Mouse (Mus musculus): ENCODE results near the gene A2ml1. TPM values are rescaled to one million over a fixed set of nuclear protein-coding genes. Genes with fewer than 3 reads are reported as not detected.

A2ml1 gene
- total RNA-seq, 2 experiments from 2014 or later = not detected

DNA sequence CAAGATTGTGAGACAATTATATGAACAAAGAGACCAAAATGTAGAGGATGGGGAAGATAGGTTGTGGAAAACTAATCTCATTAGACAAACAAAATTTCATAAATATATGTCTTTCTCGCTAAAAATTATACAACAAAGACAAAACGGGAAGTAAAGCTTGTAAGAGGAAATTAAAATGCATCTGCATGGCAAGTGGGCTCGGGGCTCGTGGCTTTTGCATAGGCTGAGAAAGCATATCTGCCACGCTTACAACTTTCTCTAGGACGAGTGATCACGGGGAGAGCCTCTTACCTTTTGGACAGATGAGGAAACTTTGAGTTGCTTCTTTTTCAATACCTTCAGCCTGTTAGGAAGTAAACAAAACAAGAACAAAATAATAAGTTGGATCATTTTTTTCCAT lies 27.4 kb downstream of the A2ml1 start:
- DNase-seq (ENCODE audit: low spot score in 2 of 2) = no peak

DNA sequence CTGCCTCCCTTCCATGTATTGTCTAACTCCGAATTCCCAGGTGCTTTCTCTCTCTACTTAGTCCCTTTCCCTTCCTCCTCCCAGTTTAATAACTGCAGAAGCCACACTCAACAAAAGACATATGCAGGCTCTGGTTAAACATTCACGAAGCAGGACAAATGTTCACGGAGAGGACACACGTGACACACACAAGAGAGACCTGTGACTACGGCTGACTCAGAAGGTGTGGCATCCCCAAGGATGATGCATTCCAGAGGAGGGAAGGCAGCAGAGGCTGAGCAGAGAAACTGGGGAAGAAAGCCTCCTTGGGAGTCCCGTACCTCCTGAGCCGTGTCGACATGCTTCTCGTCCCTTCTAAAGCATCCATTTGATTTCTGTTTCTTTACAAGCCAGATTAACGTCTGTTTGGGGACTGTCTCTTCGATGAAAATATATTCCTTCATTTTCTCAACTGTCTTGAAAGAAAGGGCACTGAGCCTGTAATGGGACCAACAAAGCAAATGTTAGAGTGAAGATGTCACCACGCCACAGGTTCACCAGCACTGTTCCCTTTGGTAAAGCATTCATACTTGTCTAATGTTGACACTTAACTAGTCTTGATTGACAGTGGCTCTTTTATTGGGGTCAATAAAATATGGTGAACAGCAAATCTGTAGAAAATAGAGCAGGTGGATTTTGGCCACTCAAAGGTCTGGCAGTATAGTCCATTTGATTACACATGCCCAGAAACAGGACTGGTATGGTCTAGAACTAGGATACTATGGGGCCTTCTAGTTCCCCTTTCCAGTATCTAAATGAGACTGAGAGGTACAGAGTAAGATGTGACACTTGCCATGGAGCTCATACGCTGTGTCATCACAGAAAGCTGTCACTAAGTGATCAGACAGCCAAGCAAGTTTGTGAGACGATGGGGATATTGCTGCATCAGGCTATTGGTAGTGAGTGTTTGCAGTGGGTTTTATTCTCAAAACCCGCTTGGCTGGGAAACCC lies 31.6 kb downstream of the A2ml1 start:
- DNase-seq (ENCODE audit: low spot score in 2 of 2) = no peak

DNA sequence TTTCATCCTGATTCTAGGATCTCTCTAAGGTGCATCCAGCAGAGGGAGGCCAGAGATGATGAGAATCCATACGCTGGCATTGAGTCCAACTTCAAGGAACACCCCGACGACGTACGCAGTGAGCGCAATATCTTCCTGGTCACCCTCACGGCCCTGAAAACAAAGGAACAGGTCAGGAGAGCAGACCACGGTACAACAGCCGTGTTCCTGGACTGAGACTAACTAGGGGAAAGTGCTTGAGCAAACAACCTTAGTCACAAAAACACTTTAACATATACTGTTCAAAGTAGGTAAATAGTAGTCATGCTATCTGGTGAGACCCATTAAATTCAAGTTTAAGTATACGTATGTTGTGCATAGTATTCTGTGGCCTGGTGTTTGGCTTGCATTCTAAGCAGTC lies 32.9 kb downstream of the A2ml1 start:
- DNase-seq (ENCODE audit: low spot score in 2 of 2) = no peak

DNA sequence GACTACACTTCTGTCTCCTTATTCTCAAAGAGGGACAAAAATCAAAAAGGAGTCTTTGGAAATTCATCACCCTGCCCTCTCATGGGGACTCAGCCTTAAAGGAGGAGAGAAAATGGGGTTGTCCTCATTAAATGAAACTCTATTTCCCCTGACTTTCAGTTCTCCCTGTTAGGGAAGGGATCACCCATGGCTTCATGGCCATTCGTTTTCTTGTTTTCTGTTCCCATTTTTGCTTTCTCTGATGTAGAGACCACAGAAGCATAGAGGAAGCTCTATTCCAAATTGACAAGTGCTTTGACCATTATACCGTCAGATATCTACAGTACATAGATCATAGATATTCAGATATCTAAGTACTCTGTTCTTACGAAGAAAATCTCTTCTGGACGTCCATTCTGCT lies 36.0 kb downstream of the A2ml1 start:
- DNase-seq (ENCODE audit: low spot score in 2 of 2) = no peak

GRCm38 (mm10) chr6:128543226-128543625 lies 38.2 kb downstream of the A2ml1 start:
- no peak for DNase-seq (ENCODE audit: low spot score in 2 of 2)

GRCm38 (mm10) chr6:128535250-128535649 lies 46.2 kb downstream of the A2ml1 start:
- DNase-seq (ENCODE audit: low spot score in 2 of 2) = no peak

- DNase-seq (ENCODE audit: low spot score in 2 of 2) = no peak
Measured at GRCm38 (mm10) chr6:128533296-128533695, 48.1 kb downstream of the A2ml1 start.

- DNase-seq (ENCODE audit: low spot score in 2 of 2) = no peak
Measured at GRCm38 (mm10) chr6:128532701-128533100, 48.7 kb downstream of the A2ml1 start.

DNA sequence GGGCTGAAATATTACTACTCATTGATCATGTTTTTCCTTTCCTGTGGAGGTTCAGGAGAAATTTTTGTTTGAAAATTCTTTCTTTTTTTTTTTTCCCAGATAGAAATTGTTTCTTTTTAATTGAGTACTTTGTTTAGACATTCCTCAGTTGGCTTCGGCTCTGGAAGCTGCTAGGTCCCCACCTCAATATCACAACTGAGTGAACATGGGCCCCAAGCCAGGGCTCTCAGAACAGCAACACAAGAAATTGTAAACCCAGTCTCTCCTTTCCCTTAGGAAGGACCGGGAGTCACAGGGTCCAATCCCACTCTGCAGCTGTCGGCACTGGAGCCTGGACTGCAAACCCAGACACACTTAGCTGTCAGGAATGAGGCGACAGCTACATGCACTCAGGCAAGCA lies 52.9 kb downstream of the A2ml1 start:
- DNase-seq (ENCODE audit: low spot score in 2 of 2) = no peak

DNA sequence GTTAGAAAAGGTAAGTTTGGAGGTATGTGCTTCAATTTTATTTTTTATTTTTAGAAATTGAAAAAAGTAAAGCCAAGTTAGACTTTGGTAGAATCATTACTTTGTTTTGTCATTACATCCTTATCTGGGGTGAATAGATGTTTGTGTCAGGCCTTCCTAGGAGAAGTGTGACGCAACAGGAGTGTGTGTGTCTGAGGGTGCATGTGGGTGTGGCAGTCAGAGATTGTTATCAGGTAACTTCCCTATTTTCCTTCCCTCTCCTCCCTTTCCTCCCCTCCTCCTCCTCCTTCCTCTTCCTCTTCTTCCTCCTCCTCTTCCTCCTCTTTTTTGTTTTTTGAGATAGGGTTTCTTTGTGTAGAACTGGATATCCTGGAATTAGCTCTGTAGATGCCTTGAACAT lies 54.3 kb downstream of the A2ml1 start:
- DNase-seq (ENCODE audit: low spot score in 2 of 2) = no peak

DNA sequence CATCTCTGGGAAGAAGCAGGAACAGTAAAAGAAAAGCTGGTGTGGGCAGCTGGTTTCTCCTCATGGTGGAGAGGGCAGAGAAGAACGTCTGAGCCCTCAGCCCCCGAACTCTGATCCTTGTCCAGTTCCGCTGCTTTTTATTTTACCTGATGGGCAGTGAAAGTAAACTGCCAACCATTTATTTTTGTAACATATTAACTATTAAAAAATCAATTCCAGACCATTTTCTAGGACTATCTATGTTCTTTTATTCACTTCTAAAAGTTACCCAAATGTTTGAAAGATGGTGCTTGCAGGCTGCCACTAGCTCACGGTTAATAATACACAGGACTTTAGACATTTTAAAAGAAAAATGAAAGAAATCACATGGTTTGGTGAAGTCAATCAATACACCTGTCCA lies 54.8 kb downstream of the A2ml1 start, which contains the start of gene Pzp:
Pzp (minus strand) TSS at position 120 of the 400 bp plus-strand sequence.
- DNase-seq (ENCODE audit: low spot score in 2 of 2) = no peak

GRCm38 (mm10) chr6:128525801-128526200 lies 55.6 kb downstream of the A2ml1 start:
- DNase-seq (ENCODE audit: low spot score in 2 of 2) = no peak

DNA sequence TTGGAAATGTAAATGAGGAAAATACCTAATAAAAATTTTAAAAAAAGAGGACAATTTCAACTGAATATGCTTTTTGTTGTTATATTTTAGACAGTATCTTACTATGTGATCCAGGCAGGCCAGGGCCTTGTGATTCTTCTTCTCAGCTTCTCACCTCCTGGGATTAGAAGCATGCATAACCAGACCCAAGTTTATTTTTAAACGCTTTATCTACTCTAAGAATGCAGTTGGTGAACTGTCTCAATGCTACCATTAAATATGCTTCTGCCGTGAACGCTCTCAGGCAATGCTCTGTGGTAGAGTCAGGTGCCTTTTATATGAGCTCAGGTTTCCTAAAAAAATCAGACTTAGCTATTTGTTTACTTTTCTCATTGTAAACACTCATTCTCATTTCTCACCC lies 58.0 kb downstream of the A2ml1 start:
- DNase-seq (ENCODE audit: low spot score in 2 of 2) = no peak

GRCm38 (mm10) chr6:128519159-128519558 lies 62.2 kb downstream of the A2ml1 start:
- no peak for DNase-seq (ENCODE audit: low spot score in 2 of 2)

GRCm38 (mm10) chr6:128505676-128506236 lies 75.7 kb downstream of the A2ml1 start:
- DNase-seq (ENCODE audit: low spot score in 2 of 2) = no peak

DNA sequence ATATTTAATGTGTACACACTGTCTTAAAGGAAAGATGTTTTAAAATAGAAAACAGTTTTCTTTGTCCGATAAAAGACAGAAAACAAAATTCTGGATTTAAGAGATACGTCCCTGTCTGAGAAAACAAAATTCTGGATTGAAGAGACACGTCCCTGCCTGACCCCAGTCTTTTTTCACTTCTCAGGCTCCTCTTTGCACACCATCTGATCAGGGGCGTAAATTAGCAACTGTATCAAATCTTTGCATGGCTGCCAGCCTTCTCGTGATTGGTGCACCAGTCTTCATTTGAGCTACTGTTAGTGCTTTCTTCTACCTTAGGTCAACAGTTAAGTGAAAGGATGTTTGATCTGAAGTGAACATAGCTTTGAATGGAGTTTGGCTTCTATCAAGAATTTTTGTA lies 76.7 kb downstream of the A2ml1 start:
- no peak for DNase-seq (ENCODE audit: low spot score in 2 of 2)

- DNase-seq (ENCODE audit: low spot score in 2 of 2) = no peak
Measured at GRCm38 (mm10) chr6:128495346-128495745, 86.1 kb downstream of the A2ml1 start.

- no peak for DNase-seq (ENCODE audit: low spot score in 2 of 2)
Measured at GRCm38 (mm10) chr6:128494646-128495331, 86.6 kb downstream of the A2ml1 start.

DNA sequence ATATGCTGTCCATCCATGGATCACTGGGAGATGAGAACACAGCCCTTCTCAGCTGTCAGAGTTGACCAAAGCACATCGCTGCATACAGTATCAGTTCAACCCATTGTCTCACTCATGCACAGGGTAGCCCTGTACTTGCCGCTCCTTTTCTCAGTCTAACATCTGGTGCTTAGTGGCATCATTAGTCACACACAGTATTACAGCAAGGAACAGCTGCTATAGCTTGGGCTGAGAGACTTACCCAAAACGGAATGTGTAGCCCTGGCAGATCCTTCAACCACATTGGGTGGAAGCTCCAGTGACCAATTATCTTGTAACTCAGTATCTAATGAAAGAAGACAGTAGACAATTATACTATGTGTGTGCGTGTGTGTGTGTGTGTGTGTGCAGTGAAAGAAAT lies 89.5 kb downstream of the A2ml1 start:
- DNase-seq (ENCODE audit: low spot score in 2 of 2) = no peak

- DNase-seq (ENCODE audit: low spot score in 2 of 2) = no peak
Measured at GRCm38 (mm10) chr6:128490141-128490540, 91.3 kb downstream of the A2ml1 start.
